Mouse (Mus musculus) frontal cortex, postnatal 10 days (tissue): ENCODE data around the gene Tbc1d2b.

Experiments used
- DNase-seq, 2 experiments: peaks; one replicate each; pipeline ENCODE4 v3.0.0; 2022; ENCODE audit warnings: low spot score in 2 of 2, mixed read lengths in 1 of 2

Tbc1d2b gene

DNA sequence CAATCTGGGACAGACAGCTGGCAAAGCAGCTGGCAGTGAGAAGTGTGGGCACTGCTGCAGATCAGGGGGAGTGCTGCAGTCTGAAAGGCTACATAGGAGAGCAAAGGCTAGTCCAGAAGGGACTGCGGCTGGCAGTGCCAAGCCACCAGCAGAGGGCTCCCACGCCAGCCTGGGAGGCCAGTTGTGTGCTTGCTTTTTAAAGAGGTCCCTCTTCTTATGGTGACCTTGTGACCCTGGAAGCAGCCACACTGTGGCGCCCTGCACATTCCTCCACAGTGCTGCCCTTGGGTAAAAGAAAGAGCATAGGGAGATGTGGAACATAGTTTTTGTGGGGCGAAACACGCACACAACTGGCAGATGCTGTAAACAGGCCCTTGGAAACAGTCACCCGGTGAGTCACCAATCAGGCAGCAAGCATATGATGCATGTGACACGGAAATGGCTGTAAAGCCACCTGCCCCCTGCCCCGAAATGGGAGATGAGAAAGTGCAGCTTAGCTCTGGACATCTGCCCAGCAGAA, 66.1 kb downstream of the Tbc1d2b start:
- DNase-seq: no peak

DNA sequence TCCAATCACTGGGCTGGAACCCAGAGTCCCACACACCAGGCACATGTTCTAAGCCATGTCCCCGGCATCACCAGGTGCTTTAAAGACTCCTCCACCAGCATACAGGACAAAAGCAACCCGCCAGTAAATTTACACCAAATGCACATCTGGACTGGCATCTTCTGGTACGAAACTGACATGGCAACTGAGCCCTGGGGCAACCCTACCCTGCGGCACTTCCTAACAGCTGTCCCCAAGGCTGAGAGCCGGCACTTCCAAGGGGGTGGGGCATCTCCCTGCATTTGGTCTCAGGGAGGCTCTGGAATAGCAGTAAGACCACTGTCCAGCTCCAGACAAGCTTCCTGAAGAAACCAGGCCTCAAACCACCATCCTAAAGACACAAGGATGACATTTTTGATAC, 67.4 kb downstream of the Tbc1d2b start:
- no peak for DNase-seq

- no peak for DNase-seq
Observed at GRCm38 (mm10) chr9:90201541-90201940, 69.1 kb downstream of the Tbc1d2b start.

DNA sequence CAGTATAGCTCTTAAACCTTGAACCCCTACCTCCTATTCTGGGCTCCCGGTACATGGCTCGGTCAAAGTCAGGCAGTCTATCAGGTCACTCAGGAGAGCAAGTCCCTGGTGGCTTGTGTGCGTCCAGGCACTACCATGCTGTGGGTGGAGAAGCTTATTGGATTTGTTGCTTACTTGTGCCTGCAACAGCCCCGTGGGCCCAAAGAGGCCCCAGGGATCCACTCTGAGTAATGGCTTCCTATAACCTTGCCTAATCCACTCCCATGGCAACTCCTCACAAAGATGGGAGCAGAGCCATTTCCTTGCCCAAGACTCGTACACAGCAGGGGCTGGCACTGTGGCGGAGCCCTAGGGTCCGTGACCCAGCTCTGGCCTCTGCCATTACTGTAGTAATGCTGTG, 69.5 kb downstream of the Tbc1d2b start:
- no peak for DNase-seq

GRCm38 (mm10) chr9:90200501-90200900, 70.1 kb downstream of the Tbc1d2b start:
- DNase-seq: no peak

- DNase-seq: no peak
Observed at GRCm38 (mm10) chr9:90199611-90200010, 71.0 kb downstream of the Tbc1d2b start.

GRCm38 (mm10) chr9:90198531-90199449, 71.8 kb downstream of the Tbc1d2b start:
- peak in 1 of 2 experiments; percentile 37 for DNase-seq

DNA sequence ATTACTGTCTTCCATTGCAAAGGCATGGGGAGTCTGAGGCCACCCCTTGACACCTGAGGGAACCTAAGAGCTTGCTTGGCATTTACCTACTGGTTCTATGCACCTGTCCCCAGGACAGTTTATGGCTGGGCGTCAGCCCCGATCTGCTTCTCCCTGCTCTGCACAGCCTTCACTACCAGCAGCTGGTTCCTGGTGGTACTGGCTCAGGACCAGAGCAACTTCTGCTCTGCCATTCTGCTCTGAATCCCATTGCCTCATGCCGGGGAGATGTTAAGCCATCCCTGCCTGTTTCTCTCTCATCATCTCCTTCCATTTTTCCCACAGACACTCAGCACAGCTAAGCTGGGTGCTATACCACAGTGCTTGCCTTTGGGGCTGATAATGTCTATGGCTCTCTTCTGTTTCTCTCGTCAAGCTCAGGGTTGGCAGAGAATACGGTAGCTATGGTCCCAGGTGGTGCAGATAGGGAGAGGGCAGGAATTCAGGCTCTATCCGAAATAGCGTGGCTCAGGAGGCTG, 72.7 kb downstream of the Tbc1d2b start:
- no peak for DNase-seq

DNA sequence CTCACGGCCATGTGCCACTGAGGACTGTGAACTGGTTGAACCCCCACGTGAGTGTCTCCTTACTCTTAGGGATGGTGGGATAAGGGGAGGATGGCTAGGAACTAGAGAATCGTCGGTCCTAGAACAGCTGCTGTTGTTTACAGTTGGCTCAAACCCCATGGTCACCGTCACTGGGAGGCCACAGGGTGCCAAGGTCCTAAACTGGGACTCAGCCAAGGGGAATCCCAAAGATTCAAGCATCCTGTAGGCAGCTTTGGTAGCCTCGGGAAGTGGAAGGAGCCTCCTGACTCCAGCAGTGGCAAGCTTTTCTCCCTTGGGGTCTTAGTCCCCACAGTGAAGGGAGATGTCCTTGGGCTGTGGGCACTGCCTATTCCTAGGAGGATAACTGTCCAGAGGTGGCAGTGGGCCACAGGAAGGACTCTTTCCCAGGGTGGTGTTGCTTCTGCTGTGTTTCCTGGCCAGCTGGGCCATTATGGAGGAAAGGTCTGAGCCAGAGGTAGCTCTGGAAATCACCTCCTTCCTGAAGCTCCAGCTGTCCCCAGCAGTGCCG, 73.4 kb downstream of the Tbc1d2b start:
- no peak for DNase-seq

DNA sequence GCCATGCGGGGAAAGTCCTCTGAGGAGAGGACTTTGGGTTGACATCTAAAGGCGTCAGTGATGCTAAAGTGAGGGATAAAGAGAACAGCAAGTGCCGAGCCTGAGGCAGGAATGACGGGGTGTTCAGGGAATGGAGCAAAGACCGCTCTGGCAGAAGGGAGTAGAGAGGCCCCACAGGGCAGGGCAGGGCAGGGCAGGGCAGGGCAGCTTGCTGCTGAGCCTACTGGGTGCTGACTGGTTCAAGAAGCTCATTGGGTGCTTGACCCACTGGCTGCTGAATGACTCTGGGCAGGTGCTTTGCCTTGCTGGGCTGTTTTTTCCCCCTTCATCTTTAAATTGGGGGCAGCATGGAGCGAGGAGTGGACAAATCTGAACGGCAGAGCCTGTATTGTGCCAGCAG, 74.3 kb downstream of the Tbc1d2b start:
- no peak for DNase-seq

DNA sequence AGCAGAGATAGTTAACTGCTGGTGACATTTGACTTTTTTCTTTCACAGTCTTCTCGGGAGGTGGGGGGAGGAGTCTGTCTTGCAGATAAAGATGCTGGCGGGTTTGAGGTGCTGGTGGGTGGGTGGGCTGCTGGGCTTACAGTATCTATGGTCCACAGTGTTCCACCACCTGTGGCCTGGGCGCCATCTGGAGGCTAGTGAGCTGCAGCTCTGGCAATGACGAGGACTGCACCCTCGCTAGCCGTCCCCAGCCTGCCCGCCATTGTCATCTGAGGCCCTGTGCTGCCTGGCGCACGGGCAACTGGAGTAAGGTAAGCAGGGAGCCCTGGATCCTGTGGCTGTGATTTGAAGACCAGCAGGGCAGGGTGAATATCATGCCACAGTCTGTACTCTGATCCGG, 75.6 kb downstream of the Tbc1d2b start:
- no peak for DNase-seq

GRCm38 (mm10) chr9:90189391-90189790, 81.2 kb downstream of the Tbc1d2b start:
- DNase-seq: no peak

GRCm38 (mm10) chr9:90188893-90189292, 81.7 kb downstream of the Tbc1d2b start:
- no peak for DNase-seq

DNA sequence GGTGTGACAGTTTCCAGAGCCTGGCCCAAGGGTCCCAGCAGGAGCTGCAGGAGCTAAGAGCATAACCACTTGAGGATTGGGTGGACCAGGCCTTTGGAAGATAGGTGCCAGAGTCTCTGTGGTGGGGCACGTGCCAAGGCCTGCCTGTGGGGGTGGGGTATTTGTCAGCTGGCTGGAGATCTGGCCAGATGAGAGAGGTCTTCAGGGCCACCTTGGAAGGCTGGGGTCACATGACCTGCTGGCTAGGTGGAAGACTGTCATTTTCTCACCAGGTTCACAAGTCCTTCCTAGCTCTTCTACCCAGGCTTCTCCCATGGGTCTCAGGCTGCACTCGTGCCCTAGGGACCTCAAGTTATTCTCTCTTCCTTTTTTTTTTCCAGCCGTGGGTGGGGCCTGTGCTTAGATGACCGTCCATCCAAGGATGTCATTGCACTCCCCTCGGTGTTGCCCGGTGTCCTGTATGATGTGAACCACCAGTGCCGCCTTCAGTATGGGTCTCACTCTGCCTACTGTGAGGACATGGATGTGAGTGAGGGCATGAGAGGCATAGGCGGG, 85.2 kb downstream of the Tbc1d2b start:
- no peak for DNase-seq

DNA sequence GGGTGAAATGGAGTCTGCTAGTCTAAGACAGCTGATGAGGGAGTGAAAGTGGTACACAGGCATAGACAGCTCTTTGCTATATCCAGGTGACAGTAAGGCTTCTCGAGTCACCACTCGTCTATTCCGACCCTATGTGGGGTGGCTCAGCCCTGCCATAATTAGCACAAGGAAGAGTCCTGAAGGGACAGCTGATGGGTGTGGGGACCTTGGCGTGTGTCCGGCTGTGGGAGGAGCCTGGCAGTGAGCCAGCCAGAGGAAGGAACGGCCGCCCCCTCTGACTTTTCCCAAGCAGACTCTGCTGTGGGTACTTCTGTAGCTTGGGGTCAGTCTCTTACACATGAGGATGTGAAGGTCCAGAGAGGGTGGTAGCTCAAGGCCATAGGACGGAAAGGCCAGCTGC, 86.5 kb downstream of the Tbc1d2b start:
- DNase-seq: no peak

DNA sequence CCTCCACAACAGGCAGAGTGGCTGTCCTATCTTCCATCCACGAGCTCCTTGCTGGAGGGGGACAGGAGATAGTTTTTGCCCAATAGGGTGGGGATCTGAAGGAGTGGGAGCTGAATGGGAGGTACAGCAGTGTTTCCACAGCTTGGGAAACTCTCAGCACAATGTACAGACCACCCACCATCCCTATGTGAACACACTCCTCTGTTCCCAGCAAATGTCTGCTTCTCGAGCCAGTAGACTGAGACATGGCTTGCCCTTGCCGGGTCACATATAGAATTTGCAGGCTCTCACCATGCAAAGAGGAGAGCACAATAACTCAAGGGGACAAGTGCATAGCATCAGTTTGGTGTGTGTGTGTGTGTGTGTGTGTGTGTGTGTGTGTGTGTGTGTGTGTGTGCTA, 87.1 kb downstream of the Tbc1d2b start:
- no peak for DNase-seq

DNA sequence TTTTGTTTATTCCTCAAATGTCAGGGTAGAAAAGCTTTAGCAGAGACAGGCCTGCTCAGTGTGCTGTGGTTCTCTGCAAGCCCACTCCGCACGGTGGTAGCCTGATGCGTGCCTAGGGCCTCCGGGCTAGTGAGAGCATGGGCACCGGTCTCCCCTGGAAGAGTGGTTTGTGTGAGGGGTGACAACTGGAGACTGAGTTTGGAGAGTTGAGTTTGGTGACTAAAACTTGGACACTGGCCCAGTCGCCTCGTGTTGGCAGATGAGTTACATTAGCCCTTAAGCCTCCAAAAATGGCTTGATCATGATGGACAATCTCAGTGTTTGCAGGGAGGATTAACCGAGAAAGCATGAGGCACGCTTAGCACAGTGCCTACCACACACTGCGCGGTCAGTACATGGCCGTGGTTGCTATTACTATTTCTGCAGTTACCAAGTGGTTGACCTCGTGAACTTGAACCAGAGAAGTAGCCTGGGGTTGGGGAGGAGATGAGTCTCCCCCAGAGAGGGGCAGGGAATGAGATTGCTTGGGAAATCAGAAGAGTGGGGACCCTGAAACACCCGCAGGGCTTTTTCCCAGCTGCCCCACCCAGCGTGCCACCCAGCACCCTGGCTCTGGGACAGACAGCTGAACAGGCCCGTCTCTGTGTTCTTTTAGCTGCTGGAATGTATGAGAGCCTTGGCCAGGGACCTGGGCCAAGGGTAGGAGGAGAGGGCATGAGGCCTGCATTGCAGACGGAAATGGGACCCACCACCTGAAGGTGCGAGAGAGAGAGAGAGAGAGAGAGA, 87.8 kb downstream of the Tbc1d2b start:
- DNase-seq: no peak

DNA sequence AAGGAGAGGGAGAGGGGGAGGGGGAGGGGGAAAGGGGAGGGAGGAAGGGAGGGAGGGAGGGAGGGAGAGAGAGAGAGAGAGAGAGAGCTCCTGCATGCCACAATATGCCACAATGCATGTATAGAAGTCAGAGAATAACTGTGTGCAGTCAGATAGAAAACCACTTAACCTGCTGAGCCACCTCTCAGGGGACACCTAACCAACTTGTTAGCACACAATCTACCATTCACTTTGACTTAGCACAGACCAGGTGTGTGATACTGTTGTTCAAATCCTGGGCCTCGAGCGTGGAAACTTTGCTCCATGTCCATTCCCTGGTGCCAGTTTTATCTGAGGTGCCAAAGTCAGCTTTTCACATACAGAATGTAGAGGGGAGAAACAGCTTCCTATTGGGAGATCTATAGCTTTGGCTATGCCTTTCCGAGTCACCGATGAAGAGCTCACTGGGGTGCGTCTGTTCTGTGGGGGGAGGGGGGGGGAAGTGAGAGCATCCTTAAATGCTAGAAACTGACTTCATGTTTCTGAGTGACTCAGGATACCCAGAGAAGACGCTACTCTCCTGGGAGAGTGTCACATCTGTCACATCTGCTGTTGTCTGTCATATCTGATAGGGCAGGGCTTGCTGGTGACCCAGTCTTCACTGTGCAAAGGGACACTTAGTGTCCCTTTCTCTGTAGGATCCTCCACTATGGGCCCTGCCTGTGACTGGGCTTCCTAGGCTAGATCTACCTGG, 88.8 kb downstream of the Tbc1d2b start:
- DNase-seq: no peak

DNA sequence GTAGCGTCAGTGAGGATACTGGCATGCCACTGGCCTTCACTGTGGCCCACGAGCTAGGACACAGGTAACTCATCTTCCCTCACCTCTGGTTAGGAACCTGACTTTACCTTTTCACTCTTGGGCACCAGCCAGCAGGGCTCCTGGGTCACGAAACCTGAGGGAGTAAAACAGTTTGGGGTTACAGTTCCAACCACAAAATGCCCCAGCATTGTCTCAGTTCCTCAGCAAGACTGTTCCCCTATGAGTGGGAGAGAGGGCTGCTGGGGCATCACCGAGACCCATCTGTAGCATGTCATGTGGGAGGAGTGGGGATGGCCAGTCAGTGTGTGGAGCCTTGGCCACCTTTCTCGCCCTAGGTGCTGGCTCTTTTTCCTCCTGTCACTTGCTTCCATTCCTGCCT, 91.2 kb downstream of the Tbc1d2b start:
- DNase-seq: no peak

- no peak for DNase-seq
Observed at GRCm38 (mm10) chr9:90173330-90173729, 97.3 kb downstream of the Tbc1d2b start.
